Mouse (Mus musculus) liver, adult 2 months (tissue): Measurements from ENCODE around the gene Gm14412. TPM values are rescaled to one million over a fixed set of nuclear protein-coding genes. Genes with fewer than 3 reads are reported as not detected.
"Not testable (repeated sequence)": the region's sequence is repeated elsewhere in the genome, so short reads cannot be mapped to it uniquely, and the experiment has no call there.

Source experiments
- DNase-seq: peaks from one replicate; pipeline ENCODE4 v3.0.0-alpha.2; 2011; ENCODE audit warnings: low read depth, low spot score; ENCODE audit errors: extremely low read depth
- H3K27ac ChIP-seq: fragments of 200-500 bp; replicated peaks from 2 replicates; pipeline ENCODE4 v1.5.1; 2012; ENCODE audit warnings: low read depth, mild to moderate bottlenecking, control low read depth, inconsistent platforms, low read length; ENCODE audit not compliant: insufficient read depth
- H3K27me3 ChIP-seq: fragments of 200-500 bp; 2 replicates; pipeline ENCODE4 v1.6.1; 2012; ENCODE audit warnings: mild to moderate bottlenecking, moderate library complexity, low read length, inconsistent platforms; ENCODE audit not compliant: control insufficient read depth, insufficient read depth
- H3K36me3 ChIP-seq: fragments of 200-500 bp; 2 replicates; pipeline ENCODE4 v1.6.1; 2012; ENCODE audit warnings: low read length, inconsistent platforms; ENCODE audit not compliant: control insufficient read depth, insufficient read depth
- H3K4me1 ChIP-seq: fragments of 200-500 bp; 2 replicates; pipeline ENCODE4 v1.6.1; 2011; ENCODE audit warnings: low read length; ENCODE audit not compliant: control insufficient read depth, insufficient read depth
- H3K4me3 ChIP-seq: fragments of 200-500 bp; 2 replicates; pipeline ENCODE4 v1.5.1; 2011; ENCODE audit warnings: low read depth, mild to moderate bottlenecking, control low read depth, low read length, moderate library complexity; ENCODE audit not compliant: insufficient read depth
- H3K79me2 ChIP-seq: fragments of 200-500 bp; 2 replicates; pipeline ENCODE4 v1.6.1; 2012; ENCODE audit warnings: inconsistent platforms, mild to moderate bottlenecking, low read length, moderate library complexity; ENCODE audit not compliant: control insufficient read depth, insufficient read depth
- H3K9ac ChIP-seq: fragments of 200-500 bp; 2 replicates; pipeline ENCODE4 v1.6.1; 2012; ENCODE audit warnings: low read depth, mild to moderate bottlenecking, control low read depth, inconsistent platforms, low read length
- CTCF ChIP-seq: fragments of 200-500 bp; IDR thresholded peaks from 2 replicates; pipeline ENCODE4 v1.5.1; 2011; ENCODE audit warnings: low read depth, low read length, control low read depth
- POLR2A ChIP-seq: fragments of 200-500 bp; IDR thresholded peaks from 2 replicates; pipeline ENCODE4 v1.6.1; 2011; ENCODE audit warnings: low read length, control low read depth; ENCODE audit not compliant: insufficient read depth; ENCODE audit errors: extremely low read depth
- WGBS: fragments of 180-500 bp; shearing (Covaris S2); methylation state at CpG from one replicate; pipeline ENCODE4 v1.1.7; 2018; 5-methylcytosine and 5-hydroxymethylcytosine counted together
- polyA plus RNA-seq: library from polyadenylated mRNA; depleted of rRNA; stranded (reverse); fragments of >200 nt; gene quantifications from 2 replicates; pipeline ENCODE4 v1.2.3, GENCODE M21; 2012; rRNA removed
- total RNA-seq: library from RNA; depleted of rRNA; stranded (reverse); fragments of >200 nt; gene quantifications from 2 replicates; pipeline ENCODE4 v1.2.3, GENCODE M21; 2014; rRNA removed

Gm14412 gene
- total RNA-seq (0.20 and 0.46 TPM in 2 replicates), polyA plus RNA-seq (not detected in 2 replicates)

DNA sequence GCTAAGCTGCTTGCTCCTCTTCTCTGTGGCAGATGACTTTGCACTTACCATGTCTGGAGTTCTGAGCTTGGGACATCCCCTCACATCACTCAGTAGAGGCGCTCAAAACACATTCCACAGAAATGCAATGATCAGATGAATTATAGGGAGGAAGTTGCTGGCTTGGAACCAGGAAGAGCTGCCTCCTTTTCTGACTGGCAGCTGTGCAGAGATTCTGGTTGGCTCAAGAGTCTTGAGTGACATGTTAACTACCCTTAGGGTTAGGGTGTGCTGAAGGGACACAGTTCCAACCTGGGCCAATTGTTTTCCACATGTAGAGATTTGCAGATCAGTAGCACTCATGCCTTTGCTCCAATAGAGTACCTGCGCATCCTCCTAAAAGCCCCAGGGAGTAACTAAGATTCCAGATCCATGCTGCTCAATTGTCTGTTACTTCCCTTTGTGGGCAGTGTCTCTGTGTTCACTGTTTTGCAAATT, at the start of gene Gm14412:
Gene Gm14412 (minus strand): TSS at position 51 of the 477 bp plus-strand sequence.
- H3K4me1 ChIP-seq, H3K27me3 ChIP-seq, H3K4me3 ChIP-seq, H3K9ac ChIP-seq, H3K79me2 ChIP-seq, H3K36me3 ChIP-seq, H3K27ac ChIP-seq, DNase-seq: not testable (repeated sequence)
- WGBS: 87% methylated on average over 2 of the region's 2 CpGs

- not testable (repeated sequence) for H3K4me3 ChIP-seq, H3K4me1 ChIP-seq, H3K27me3 ChIP-seq, H3K79me2 ChIP-seq, H3K27ac ChIP-seq, H3K9ac ChIP-seq, H3K36me3 ChIP-seq, DNase-seq
- 77% methylated on average over 4 of the region's 4 CpGs for WGBS
These were observed 5.7 kb upstream of the Gm14412 start for GRCm38 (mm10) chr2:177329661-177330292.

DNA sequence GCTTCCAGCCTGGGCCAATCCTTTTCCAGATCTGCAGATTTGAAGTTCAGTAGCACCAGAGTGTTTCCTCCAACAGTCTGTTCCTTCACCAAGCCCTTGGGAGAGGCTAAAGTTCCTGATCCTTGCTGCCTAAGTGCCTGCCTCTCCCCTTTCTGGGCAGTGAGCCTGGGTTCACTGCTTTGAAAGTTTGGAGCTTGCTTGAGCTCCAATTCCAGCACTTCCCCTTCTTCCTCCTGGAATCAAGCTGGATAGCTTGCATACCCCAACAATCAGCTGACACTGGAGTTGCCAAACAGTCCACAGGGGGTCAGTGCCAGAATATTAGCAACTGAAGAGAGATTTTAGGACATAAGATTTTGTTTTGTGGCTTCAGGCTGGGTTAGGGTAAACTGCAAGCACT, 2.7 kb downstream of the Gm14412 start:
- H3K36me3 ChIP-seq, H3K27me3 ChIP-seq, H3K79me2 ChIP-seq, H3K9ac ChIP-seq, H3K27ac ChIP-seq, H3K4me1 ChIP-seq, H3K4me3 ChIP-seq: not testable (repeated sequence)
- peak; percentile 55 for DNase-seq

DNA sequence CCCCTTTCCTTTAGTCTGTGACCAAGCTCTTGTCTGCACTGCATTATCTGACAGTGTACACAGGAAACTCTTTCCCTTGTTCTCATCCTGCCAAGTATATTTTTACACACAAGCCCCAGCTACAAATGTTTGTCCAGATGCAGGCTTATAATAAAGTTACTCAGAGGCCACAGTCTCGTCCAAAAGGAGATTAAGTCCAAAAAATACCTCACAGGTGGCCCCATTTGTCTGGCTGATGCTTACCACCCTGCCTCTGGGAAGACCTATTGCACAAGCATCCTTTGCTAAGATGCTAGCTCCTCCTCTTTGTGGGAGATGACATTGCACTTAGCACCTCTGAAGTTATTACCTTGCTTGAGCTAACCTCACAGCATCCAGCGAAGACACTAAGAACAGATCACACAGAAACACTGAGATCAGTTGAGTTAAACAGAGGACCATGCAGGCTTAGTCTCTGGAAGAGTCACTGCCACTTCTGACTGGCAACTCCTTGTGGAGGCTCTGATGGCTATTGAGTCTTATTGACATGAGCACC, 3.3 kb downstream of the Gm14412 start:
- DNase-seq: peak; percentile 30
- not testable (repeated sequence) for H3K4me1 ChIP-seq, H3K27me3 ChIP-seq, H3K79me2 ChIP-seq, H3K4me3 ChIP-seq, H3K36me3 ChIP-seq, H3K9ac ChIP-seq
- H3K27ac ChIP-seq: peak overlapping the region; percentile 39
- WGBS: 45% methylated on average over 2 of the region's 2 CpGs

GRCm38 (mm10) chr2:177318996-177319395, 5.1 kb downstream of the Gm14412 start:
- Histone ChIP-seq H3K4me3 (no peak overlapping the region), H3K9ac (no peak overlapping the region), H3K36me3 (no peaks in the 10 kb centered on the region), H3K27ac (no peak overlapping the region), H3K4me1 (no peaks in the 10 kb centered on the region), H3K27me3 (no peaks in the 10 kb centered on the region), H3K79me2 (no peaks in the 10 kb centered on the region)
- DNase-seq: no peak
- TF ChIP-seq CTCF: no peak
- TF ChIP-seq POLR2A: no peak
- 75% methylated on average over 1 of the region's 1 CpGs for WGBS

GRCm38 (mm10) chr2:177309627-177310026, 14.5 kb downstream of the Gm14412 start:
- H3K9ac ChIP-seq, H3K4me1 ChIP-seq, H3K27me3 ChIP-seq, H3K27ac ChIP-seq, H3K79me2 ChIP-seq, DNase-seq, H3K4me3 ChIP-seq, H3K36me3 ChIP-seq: not testable (repeated sequence)
- 79% methylated on average over 4 of the region's 4 CpGs for WGBS

DNA sequence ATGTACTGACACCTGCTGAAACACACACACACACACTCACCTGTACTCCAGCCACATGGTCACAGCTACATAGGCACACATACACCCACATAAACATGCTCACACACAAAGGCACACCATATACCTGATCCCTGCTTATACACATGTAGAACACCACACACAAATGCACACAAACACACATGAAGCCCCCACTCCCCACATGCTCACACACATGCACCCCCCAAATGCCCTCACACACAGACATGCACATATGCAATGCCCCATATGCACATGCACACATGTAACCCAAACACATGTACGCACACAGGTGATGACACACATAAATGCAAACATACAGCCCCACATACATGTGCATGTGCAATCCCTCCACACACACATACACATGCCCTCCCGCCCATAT, 19.1 kb downstream of the Gm14412 start:
- not testable (repeated sequence) for DNase-seq, H3K79me2 ChIP-seq, H3K27ac ChIP-seq, H3K36me3 ChIP-seq, H3K4me1 ChIP-seq, H3K4me3 ChIP-seq, H3K9ac ChIP-seq, H3K27me3 ChIP-seq
- no CpG with 5 or more reads among the region's 2 CpGs for WGBS

DNA sequence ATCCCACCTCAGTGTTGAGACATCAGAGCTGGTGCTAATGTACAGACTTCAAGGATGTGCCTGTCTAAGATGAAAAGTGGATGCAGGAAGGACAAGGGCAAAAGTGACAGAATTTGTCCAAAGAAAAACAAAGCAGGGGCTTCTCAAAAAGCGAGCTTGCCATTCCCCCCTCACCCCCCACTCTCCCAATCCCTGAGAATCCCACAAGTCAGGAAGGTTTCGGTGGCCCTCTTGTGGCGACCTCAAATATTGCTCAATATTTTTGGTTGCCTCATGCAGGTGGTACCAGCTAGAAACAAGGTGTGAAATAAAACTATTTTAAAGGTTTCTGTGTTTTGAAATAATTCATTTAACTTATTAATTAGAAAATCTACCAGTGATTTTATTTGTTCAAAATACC, 40.4 kb downstream of the Gm14412 start:
- H3K36me3 ChIP-seq, DNase-seq, H3K4me3 ChIP-seq, H3K27ac ChIP-seq, H3K27me3 ChIP-seq, H3K4me1 ChIP-seq, H3K79me2 ChIP-seq, H3K9ac ChIP-seq: not testable (repeated sequence)
- 16% methylated on average over 3 of the region's 3 CpGs for WGBS

DNA sequence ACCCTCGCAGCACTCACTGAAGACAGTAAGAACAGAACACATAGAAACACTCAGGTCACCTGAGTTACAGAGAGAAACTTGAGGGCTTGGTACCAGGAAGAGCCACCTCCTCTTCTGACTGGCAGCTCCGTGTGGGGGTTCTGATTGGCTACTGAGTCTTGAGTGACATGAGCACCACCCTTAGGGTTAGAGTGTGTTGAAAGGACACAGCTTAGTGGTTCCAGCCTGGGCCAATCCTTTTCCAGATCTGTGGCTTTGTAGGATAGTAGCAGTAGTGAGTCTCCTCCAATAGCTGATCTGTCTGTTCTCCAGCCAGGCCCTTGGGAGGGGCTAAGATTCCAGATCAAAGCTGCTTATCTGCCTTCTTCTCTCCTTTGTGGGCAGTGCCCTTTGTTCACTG, 46.4 kb downstream of the Gm14412 start:
- not testable (repeated sequence) for H3K27ac ChIP-seq, H3K27me3 ChIP-seq, H3K4me1 ChIP-seq, H3K4me3 ChIP-seq, H3K9ac ChIP-seq, DNase-seq, H3K79me2 ChIP-seq, H3K36me3 ChIP-seq
- WGBS: 81% methylated on average over 2 of the region's 2 CpGs
